Mouse (Mus musculus): ENCODE data around the gene Abhd14b. TPM values are rescaled to one million over a fixed set of nuclear protein-coding genes. Genes with fewer than 3 reads are reported as not detected.

Gene Abhd14b
- 10 to 100 TPM in 1 of 2 experiments, 1 to 10 TPM in 1; 8.1 to 10.1 TPM for polyA plus RNA-seq (2017; shearing (Covaris generic))

GRCm38 (mm10) chr9:106447348-106447747, at the start of gene Abhd14b, which contains the start of gene Abhd14a:
Abhd14b (plus strand) TSS chr9:106447459.
Abhd14a (minus strand) TSS chr9:106447678.
- peak; percentile 45 for ATAC-seq

- no peak for ATAC-seq
These were observed 49.5 kb upstream of the Abhd14b start for GRCm38 (mm10) chr9:106397733-106398132.

GRCm38 (mm10) chr9:106398667-106399311, 48.5 kb upstream of the Abhd14b start:
- ATAC-seq: no peak

- no peak for ATAC-seq
These were observed 47.5 kb upstream of the Abhd14b start for GRCm38 (mm10) chr9:106399808-106400207.

GRCm38 (mm10) chr9:106402149-106402548, 45.1 kb upstream of the Abhd14b start:
- ATAC-seq: no peak

GRCm38 (mm10) chr9:106402607-106403375, 44.5 kb upstream of the Abhd14b start:
- ATAC-seq: no peak

GRCm38 (mm10) chr9:106405275-106405674, 42.0 kb upstream of the Abhd14b start:
- ATAC-seq: no peak

GRCm38 (mm10) chr9:106406443-106407078, 40.7 kb upstream of the Abhd14b start:
- no peak for ATAC-seq

- no peak for ATAC-seq
These were observed 38.2 kb upstream of the Abhd14b start for GRCm38 (mm10) chr9:106409096-106409495.

GRCm38 (mm10) chr9:106410086-106410650, 37.1 kb upstream of the Abhd14b start:
- no peak for ATAC-seq

- ATAC-seq: no peak
These were observed 36.1 kb upstream of the Abhd14b start for GRCm38 (mm10) chr9:106411091-106411594.

- no peak for ATAC-seq
These were observed 35.5 kb upstream of the Abhd14b start for GRCm38 (mm10) chr9:106411729-106412128.

- no peak for ATAC-seq
These were observed 35.0 kb upstream of the Abhd14b start for GRCm38 (mm10) chr9:106412210-106412609.

GRCm38 (mm10) chr9:106413606-106414005, 33.7 kb upstream of the Abhd14b start:
- ATAC-seq: no peak

- ATAC-seq: no peak
These were observed 30.4 kb upstream of the Abhd14b start for GRCm38 (mm10) chr9:106416826-106417225.

GRCm38 (mm10) chr9:106417841-106418625, 29.2 kb upstream of the Abhd14b start:
- ATAC-seq: no peak

GRCm38 (mm10) chr9:106420608-106421007, 26.7 kb upstream of the Abhd14b start:
- no peak for ATAC-seq

GRCm38 (mm10) chr9:106421033-106421864, 26.0 kb upstream of the Abhd14b start:
- no peak for ATAC-seq

GRCm38 (mm10) chr9:106421865-106422160, 25.4 kb upstream of the Abhd14b start:
- ATAC-seq: peak; percentile 65

- peak; percentile 10 for ATAC-seq
These were observed 18.5 kb upstream of the Abhd14b start for GRCm38 (mm10) chr9:106428719-106429220.

All from activated CD4-positive, CD25-positive, alpha-beta regulatory T cell, adult 4 months (primary cell).